24 mouse cellular contexts compared by ENCODE assay signal in genomic region chr6:39426725-39427124, GRCm38 (mm10). TPM values are rescaled to one million over a fixed set of nuclear protein-coding genes. Genes with fewer than 3 reads are reported as not detected.
DNase-seq lines count a peak whose midpoint lies in the region; ATAC-seq and TF ChIP-seq lines count a peak whose summit lies in the region.
"Had no signal": no experiment of that assay in that cellular context is flagged by ENCODE, and none has a peak within 500 bp of the region (broad histone marks: within the 10 kb centered on the region; RNA-seq: fewer than 3 reads in every experiment).

No protein-coding gene starts in this region.

- ATAC-seq in intestine, postnatal 0 days: peak; percentile 72
- no peak for ATAC-seq in intestine, embryonic 15.5 days
- no peak for ATAC-seq in liver, embryonic 15.5 days (ENCODE audit: insufficient read depth)
- ATAC-seq in neural tube, embryonic 15.5 days (ENCODE audit: low FRiP score): no peak
- ATAC-seq in CD4-positive, CD25-positive, alpha-beta regulatory T cell, adult 4 months: no peak
- ATAC-seq: forebrain, embryonic 13.5 days; hindbrain, embryonic 16.5 days; midbrain, embryonic 16.5 days had no signal

- H3K4me3 ChIP-seq in intestine, postnatal 0 days (ENCODE audit: low read depth, low read length): no peak overlapping the region
- no peak overlapping the region for H3K4me3 ChIP-seq in intestine, embryonic 15.5 days (replicated peaks)
- no peak overlapping the region for H3K4me3 ChIP-seq in liver, embryonic 15.5 days (replicated peaks)
- no peak overlapping the region for H3K4me3 ChIP-seq in neural tube, embryonic 15.5 days (replicated peaks)
- H3K4me3 ChIP-seq: forebrain, embryonic 13.5 days; heart, embryonic 15.5 days; limb, embryonic 10.5 days; limb, embryonic 15.5 days; lung, embryonic 15.5 days had no signal

- WGBS in intestine, postnatal 0 days: 61% methylated on average over 4 of the region's 4 CpGs
- WGBS in intestine, embryonic 15.5 days: 74% methylated on average over 4 of the region's 4 CpGs
- WGBS in liver, embryonic 15.5 days (ENCODE audit: insufficient replicate concordance): 67% methylated on average over 4 of the region's 4 CpGs
- WGBS in neural tube, embryonic 15.5 days: 82% methylated on average over 4 of the region's 4 CpGs

- no peaks in the 10 kb centered on the region for H3K27me3 ChIP-seq in intestine, postnatal 0 days (replicated peaks; ENCODE audit: control insufficient read depth, insufficient read depth, low read length)
- H3K27me3 ChIP-seq in intestine, embryonic 15.5 days (replicated peaks): no peaks in the 10 kb centered on the region; the same call in 1 of the 2 replicates
- H3K27me3 ChIP-seq in liver, embryonic 15.5 days: peaks cover 6% of the 10 kb centered on the region
- no peaks in the 10 kb centered on the region; the same call in 1 of the 2 replicates for H3K27me3 ChIP-seq in neural tube, embryonic 15.5 days (replicated peaks)
- H3K27me3 ChIP-seq: forebrain, embryonic 13.5 days had no signal

- no peaks in the 10 kb centered on the region for H3K36me3 ChIP-seq in intestine, postnatal 0 days (ENCODE audit: control insufficient read depth, insufficient read depth)
- H3K36me3 ChIP-seq in intestine, embryonic 15.5 days: no peaks in the 10 kb centered on the region
- H3K36me3 ChIP-seq in liver, embryonic 15.5 days (replicated peaks): no peaks in the 10 kb centered on the region
- no peaks in the 10 kb centered on the region for H3K36me3 ChIP-seq in neural tube, embryonic 15.5 days
- H3K36me3 ChIP-seq: heart, embryonic 15.5 days; limb, embryonic 10.5 days; limb, embryonic 15.5 days; lung, embryonic 15.5 days had no signal

- no peak overlapping the region for H3K27ac ChIP-seq in intestine, postnatal 0 days (ENCODE audit: low read depth, low read length)
- no peak overlapping the region for H3K27ac ChIP-seq in intestine, embryonic 15.5 days
- H3K27ac ChIP-seq in liver, embryonic 15.5 days (replicated peaks): peak overlapping the region; percentile 98
- H3K27ac ChIP-seq in neural tube, embryonic 15.5 days (replicated peaks): no peak overlapping the region
- H3K27ac ChIP-seq: forebrain, embryonic 13.5 days; heart, embryonic 15.5 days; kidney, postnatal 0 days; limb, embryonic 10.5 days; limb, embryonic 15.5 days; lung, embryonic 15.5 days had no signal

- no peak overlapping the region for H3K9ac ChIP-seq in intestine, postnatal 0 days (ENCODE audit: low read depth, low read length)
- no peak overlapping the region for H3K9ac ChIP-seq in intestine, embryonic 15.5 days
- H3K9ac ChIP-seq in liver, embryonic 15.5 days: no peak overlapping the region
- H3K9ac ChIP-seq in neural tube, embryonic 15.5 days (replicated peaks): no peak overlapping the region
- H3K9ac ChIP-seq: forebrain, embryonic 13.5 days; heart, embryonic 15.5 days; limb, embryonic 15.5 days; lung, embryonic 15.5 days had no signal

- H3K9me3 ChIP-seq in intestine, postnatal 0 days (ENCODE audit: control insufficient read depth): no peaks in the 10 kb centered on the region
- H3K9me3 ChIP-seq in intestine, embryonic 15.5 days: no peaks in the 10 kb centered on the region
- H3K9me3 ChIP-seq in liver, embryonic 15.5 days (replicated peaks): no peaks in the 10 kb centered on the region
- no peaks in the 10 kb centered on the region for H3K9me3 ChIP-seq in neural tube, embryonic 15.5 days (replicated peaks)
- H3K9me3 ChIP-seq: forebrain, embryonic 13.5 days; heart, embryonic 15.5 days; limb, embryonic 10.5 days; limb, embryonic 15.5 days; lung, embryonic 15.5 days had no signal

- no peak for TF ChIP-seq CTCF in intestine, postnatal 0 days (IDR thresholded peaks at IDR 0.05; ENCODE audit: low read depth)

- no peaks in the 10 kb centered on the region for H3K4me1 ChIP-seq in intestine, postnatal 0 days (replicated peaks; ENCODE audit: control insufficient read depth, insufficient read depth, low read length)
- no peaks in the 10 kb centered on the region for H3K4me1 ChIP-seq in intestine, embryonic 15.5 days (replicated peaks)
- H3K4me1 ChIP-seq in liver, embryonic 15.5 days (replicated peaks): peaks cover 87% of the 10 kb centered on the region
- no peaks in the 10 kb centered on the region for H3K4me1 ChIP-seq in neural tube, embryonic 15.5 days
- H3K4me1 ChIP-seq: forebrain, embryonic 13.5 days; heart, embryonic 15.5 days; limb, embryonic 10.5 days; limb, embryonic 15.5 days; lung, embryonic 15.5 days had no signal

- DNase-seq in ZHBTc4 (ENCODE audit: low read depth, low spot score): peak; percentile 70
- no peak for DNase-seq in right cerebral cortex, postnatal 36 days (ENCODE audit: low spot score in 2 of 2)
- DNase-seq: adrenal gland, adult 2 months; adrenal gland, postnatal 36 days; cerebellum, adult 2 months; cerebellum, postnatal 14 days; gastrocnemius, postnatal 14 days; kidney, adult 8-10 months; lung, postnatal 36 days; thymus, postnatal 14 days had no signal

- H3K4me2 ChIP-seq in intestine, postnatal 0 days (replicated peaks; ENCODE audit: low read depth): no peak overlapping the region
- no peak overlapping the region for H3K4me2 ChIP-seq in intestine, embryonic 15.5 days (replicated peaks)
- no peak overlapping the region for H3K4me2 ChIP-seq in liver, embryonic 15.5 days
- H3K4me2 ChIP-seq in neural tube, embryonic 15.5 days: no peak overlapping the region
- H3K4me2 ChIP-seq: forebrain, embryonic 13.5 days; heart, embryonic 15.5 days; limb, embryonic 15.5 days; lung, embryonic 15.5 days; midbrain, embryonic 11.5 days had no signal

RNA-seq across cellular contexts. Expression of gene Mkrn1, which starts 6.5 kb away (rescaled TPM):
- polyA plus RNA-seq in intestine, postnatal 0 days (2015; fragmentation: Nextera tagmentation; extraction: Ambion mirVana): 81.9 and 83.1 TPM in 2 replicates
- 59.3 and 64.8 TPM in 2 replicates for polyA plus RNA-seq in intestine, embryonic 15.5 days (2015; fragmentation: Nextera tagmentation; extraction: Ambion mirVana)
- polyA plus RNA-seq in liver, embryonic 15.5 days (2015; fragmentation: Nextera tagmentation; extraction: Ambion mirVana): 229 and 259 TPM in 2 replicates
- 203 and 231 TPM in 2 replicates for polyA plus RNA-seq in neural tube, embryonic 15.5 days (2015; fragmentation: Nextera tagmentation; extraction: Ambion mirVana)
- 10 to 100 TPM; 49.7 to 52.2 TPM for polyA plus RNA-seq in CD4-positive, CD25-positive, alpha-beta regulatory T cell, adult 4 months (2017; shearing (Covaris generic))

RNA-seq across cellular contexts. Expression of gene Rab19, which starts 45.8 kb away (rescaled TPM):
- polyA plus RNA-seq in intestine, postnatal 0 days (2015; fragmentation: Nextera tagmentation; extraction: Ambion mirVana): 14.0 and 14.7 TPM in 2 replicates
- polyA plus RNA-seq in intestine, embryonic 15.5 days (2015; fragmentation: Nextera tagmentation; extraction: Ambion mirVana): 6.1 and 8.1 TPM in 2 replicates
- polyA plus RNA-seq in liver, embryonic 15.5 days (2015; fragmentation: Nextera tagmentation; extraction: Ambion mirVana): 0.28 and 0.37 TPM in 2 replicates
- polyA plus RNA-seq in neural tube, embryonic 15.5 days (2015; fragmentation: Nextera tagmentation; extraction: Ambion mirVana): 0.09 and 1.9 TPM in 2 replicates
- 10 to 100 TPM; 65.0 to 65.3 TPM for polyA plus RNA-seq in CD4-positive, CD25-positive, alpha-beta regulatory T cell, adult 4 months (2017; shearing (Covaris generic))
- polyA plus RNA-seq: adrenal gland, adult 2 months; midbrain, embryonic 16.5 days had no signal

RNA-seq across cellular contexts. Expression of gene Slc37a3, which starts 49.2 kb away (rescaled TPM):
- polyA plus RNA-seq in intestine, postnatal 0 days (2015; fragmentation: Nextera tagmentation; extraction: Ambion mirVana): 36.1 TPM in 2 replicates
- 35.6 and 38.2 TPM in 2 replicates for polyA plus RNA-seq in intestine, embryonic 15.5 days (2015; fragmentation: Nextera tagmentation; extraction: Ambion mirVana)
- polyA plus RNA-seq in liver, embryonic 15.5 days (2015; fragmentation: Nextera tagmentation; extraction: Ambion mirVana): 9.1 and 9.3 TPM in 2 replicates
- polyA plus RNA-seq in neural tube, embryonic 15.5 days (2015; fragmentation: Nextera tagmentation; extraction: Ambion mirVana): 52.6 and 53.1 TPM in 2 replicates
- polyA plus RNA-seq in CD4-positive, CD25-positive, alpha-beta regulatory T cell, adult 4 months (2017; shearing (Covaris generic)): 10 to 100 TPM; 37.0 to 55.1 TPM
